Mouse (Mus musculus): Measurements from ENCODE around the gene Rasl2-9.

The Rasl2-9 gene

DNA sequence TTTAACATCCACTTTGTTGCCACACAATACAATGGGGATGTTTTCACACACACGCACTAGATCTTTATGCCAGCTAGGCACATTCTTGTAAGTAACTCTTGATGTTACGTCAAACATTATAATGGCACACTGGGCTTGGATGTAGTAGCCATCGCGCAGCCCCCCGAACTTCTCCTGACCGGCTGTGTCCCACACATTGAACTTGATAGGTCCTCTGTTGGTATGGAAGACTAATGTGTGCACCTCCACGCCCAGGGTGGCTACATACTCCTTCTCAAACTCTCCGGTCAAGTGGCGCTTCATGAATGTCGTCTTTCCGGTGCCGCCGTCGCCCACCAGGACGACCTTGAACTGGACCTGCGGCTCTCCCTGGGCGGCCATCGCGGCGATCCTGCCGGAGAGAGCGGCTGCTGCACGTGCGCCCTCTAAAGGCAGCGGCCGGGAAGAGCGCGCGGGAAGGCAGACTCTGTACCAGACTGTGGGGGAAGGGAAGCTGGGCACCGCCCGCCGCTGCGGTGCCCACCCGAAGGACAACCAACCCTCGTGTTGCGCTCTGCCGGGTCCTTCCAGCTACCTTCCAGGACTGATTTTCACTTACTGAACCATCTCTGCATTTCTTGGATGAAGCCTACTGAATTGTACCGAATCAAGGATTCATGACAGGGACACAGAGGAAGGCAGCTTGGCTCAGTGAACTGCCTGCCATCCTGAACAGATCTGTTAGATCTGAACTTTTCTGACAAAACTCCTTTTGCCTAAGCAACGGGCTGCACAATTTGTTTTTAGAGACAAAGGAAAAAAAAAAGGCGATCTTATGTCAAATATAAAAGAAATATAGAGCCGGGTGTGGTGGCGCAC is at the start of gene Rasl2-9:
Gene Rasl2-9, minus strand, starts transcription at position 402 of the 858 bp plus-strand sequence.
- 15% methylated on average over 42 of the region's 42 CpGs for WGBS

DNA sequence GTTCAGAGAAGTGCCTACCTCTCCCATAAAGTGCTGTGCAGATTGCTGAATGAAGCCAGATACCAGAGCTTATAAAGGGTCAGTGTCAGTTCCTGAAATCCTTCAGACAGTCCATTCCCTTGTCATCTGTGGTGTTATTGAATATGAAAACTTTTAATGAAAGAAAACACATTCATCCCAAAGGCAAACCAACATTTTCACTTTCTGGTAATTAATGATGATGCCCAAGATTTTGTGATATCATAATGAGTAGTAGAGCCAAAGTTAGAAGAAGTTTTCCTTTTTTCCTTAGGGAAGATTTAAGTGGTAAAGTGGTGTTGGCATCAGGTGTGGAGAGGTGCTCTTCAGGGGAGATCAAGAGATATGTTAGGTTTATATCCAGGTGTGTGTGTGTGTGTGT is 23.8 kb upstream of the Rasl2-9 start, which contains the start of gene Vmn1r55:
Gene Vmn1r55, minus strand, starts transcription at position 101 of the 400 bp plus-strand sequence.

DNA sequence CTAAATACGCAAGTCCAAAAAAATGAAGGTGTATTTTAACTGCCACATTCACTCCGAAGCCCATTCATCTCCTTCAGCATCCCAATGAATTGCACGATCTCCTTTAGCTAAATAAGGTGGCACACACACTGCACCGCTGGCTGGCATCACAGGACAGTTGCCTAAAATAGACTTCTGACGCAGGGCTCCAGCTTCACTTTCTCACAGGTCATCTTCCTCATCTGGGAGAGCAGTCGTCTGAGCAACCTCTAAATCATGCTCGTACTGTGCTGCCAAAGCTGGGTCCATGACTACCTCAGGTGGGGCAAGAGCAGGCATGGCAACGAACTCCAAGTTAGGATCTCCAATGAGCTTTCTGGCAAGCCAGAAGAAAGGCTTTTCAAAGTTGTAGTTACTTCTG is 672 bp downstream of the Rasl2-9 start:
- WGBS, result 88% methylated on average over 8 of the region's 8 CpGs

DNA sequence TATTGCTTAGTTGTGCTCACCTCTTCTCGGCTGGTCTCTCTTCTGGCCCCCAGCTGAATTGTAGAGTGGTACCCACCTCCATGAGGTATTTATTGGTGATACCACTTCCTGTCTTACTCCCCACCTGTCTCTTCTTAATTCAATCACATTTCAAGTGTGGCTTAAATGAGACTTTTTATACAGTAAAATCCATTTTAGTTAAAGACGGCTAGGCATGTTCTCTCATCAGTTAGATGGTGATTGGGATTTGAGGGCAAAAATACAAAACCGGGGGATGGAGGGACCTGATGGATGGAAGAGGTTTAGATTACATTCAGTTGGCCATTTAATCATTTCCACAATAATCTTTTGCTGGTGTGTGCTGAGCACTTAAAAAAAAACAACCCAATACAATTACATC is 8.9 kb downstream of the Rasl2-9 start, which contains the start of gene Rfpl4:
Gene Rfpl4, minus strand, starts transcription at position 101 of the 400 bp plus-strand sequence.
- WGBS, result 95% methylated on average over 3 of the region's 3 CpGs

DNA sequence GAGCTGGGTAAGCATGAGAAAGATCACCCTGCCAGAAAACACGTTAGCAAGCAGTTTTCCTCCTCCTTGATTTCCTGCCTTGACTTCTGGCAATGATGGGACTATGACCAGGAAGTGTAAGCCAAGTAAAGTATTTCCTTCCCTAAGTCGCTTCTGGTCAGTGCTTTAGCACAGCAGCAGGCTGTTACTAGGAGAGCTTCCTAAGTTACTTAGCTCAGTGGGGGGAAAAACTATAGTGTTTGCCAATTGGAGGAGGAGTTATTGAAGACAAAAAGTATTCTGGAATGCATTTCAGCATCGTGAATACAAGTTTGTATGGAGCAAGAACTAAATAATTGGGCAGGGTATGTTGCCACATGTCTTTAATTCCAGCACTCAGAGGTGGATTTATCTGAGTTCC is 13.0 kb downstream of the Rasl2-9 start:
- 32% methylated on average over 3 of the region's 3 CpGs for WGBS

DNA sequence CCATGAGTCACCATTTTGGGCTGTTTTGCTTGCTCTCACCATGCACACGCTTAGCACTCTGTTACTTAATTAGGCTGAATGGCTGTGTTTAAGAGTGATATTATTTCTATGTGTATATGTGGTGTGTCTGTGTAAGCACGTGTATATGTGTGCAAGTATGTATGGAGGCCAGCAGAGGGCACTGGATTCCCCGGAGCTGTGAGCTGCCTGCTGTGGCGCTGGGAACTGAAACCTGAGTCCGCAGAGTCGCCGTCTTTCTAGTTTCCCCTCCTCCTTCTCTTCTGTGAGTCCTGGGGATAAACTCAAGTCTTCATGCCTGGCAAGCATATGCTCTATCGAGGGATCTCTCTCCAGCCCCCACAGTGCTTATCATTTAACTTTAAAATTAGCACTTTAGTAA is 16.4 kb downstream of the Rasl2-9 start:
- 78% methylated on average over 8 of the region's 8 CpGs for WGBS

DNA sequence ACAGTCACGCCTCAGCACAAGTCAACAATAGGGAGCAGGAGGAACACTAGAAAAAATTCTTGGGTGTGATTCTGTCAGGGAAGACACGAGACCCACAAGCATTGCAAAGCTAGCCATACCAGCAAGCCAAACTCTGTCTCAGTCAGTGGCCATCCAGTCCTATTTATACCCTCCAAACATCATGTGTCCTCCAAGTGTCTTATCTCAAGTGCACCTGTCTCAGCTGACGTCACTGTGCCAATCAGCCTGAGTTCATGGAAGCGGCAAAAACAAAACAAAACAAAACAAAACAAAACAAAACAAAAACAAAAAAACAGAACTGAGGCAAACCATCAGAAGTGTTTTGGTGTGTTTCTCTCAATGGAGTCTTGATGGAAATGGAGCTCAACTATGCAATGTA is 17.5 kb downstream of the Rasl2-9 start:
- WGBS, result 85% methylated on average over 4 of the region's 4 CpGs

DNA sequence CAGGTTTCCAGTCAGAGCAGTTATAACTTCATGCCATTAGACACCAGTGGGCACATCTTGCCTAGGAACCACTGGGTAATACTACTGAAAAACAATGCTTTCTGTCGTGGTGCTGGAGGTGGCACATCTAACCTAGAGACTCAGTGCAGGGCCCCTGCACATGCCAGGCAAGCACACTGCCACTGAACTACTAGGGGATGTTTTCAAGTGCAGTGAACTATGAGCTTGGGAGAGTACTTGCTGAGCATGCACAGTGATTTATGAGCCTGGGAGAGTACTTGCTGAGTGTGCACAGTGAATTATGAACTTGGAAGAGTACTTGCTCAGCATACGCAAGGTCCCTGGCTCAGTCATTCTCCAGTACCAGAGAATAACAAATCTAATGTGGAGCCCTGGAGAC is 23.2 kb downstream of the Rasl2-9 start:
- 86% methylated on average over 2 of the region's 2 CpGs for WGBS

DNA sequence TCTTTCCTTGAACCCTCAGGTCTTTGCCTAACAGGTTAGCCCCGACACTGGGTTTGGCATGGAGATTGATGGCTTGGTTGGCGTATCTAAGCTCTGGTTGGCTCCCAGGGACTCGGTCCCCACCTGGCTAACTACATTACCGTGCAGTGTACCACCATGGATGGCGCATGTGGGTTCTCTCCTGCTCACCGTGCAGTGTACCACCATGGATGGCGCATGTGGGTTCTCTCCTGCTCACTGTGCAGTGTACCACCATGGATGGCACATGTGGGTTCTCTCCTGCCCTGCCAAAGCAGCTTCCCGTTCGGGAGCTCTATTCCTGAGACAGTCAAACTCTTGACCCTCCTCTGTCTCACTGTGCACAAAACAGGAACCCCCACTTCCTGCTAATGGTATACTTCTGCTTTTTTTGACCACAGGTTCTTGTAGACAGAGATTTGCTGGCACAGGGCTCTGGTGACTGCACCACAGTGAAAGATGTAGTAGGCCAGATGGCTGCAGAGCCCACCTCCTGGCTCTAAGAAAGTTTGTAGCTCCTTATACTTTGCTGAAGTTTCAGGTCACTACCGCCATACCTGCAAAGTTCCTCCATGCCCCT is 24.6 kb downstream of the Rasl2-9 start:
- WGBS, result 87% methylated on average over 10 of the region's 10 CpGs

DNA sequence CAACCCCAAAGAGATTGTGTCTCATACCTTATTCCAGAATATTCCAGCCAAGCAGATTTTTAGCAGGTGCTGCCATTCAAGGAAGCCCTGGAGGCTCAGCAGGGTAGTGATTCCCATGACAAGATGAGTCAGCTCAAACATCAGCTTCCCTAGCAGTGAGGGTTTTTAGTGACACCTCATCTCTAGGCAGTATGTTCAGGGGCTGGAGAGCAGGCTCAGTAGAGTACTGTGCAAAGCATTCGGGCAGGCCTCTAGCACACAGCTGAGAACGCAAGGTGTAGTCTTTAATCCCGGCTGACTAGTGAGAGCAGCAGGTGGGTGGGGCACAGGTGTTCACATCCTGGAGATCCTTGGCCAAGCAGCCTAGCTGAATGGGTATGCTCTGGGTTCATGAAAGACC is 26.0 kb downstream of the Rasl2-9 start:
- WGBS, result 69% methylated on average over 3 of the region's 3 CpGs

DNA sequence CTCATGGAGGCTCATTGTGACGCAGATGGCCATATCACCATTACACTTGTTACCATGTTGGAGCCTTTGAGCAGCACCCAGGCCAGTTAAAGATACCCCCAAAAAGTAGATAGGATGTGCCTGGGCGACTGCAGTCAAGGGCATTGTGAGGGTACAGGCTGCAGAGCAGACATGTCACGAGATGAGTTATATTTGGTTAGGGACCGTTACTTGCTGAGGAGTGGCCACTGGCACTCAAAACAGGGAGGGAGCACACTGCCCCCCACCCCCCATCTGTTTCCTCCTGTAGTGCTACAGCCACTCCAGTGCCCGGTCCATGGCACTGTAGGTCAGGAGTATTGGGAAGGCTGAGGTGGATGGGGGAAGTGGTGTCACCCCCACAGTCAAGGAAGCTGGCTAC is 27.0 kb downstream of the Rasl2-9 start:
- WGBS, result 76% methylated on average over 5 of the region's 5 CpGs

DNA sequence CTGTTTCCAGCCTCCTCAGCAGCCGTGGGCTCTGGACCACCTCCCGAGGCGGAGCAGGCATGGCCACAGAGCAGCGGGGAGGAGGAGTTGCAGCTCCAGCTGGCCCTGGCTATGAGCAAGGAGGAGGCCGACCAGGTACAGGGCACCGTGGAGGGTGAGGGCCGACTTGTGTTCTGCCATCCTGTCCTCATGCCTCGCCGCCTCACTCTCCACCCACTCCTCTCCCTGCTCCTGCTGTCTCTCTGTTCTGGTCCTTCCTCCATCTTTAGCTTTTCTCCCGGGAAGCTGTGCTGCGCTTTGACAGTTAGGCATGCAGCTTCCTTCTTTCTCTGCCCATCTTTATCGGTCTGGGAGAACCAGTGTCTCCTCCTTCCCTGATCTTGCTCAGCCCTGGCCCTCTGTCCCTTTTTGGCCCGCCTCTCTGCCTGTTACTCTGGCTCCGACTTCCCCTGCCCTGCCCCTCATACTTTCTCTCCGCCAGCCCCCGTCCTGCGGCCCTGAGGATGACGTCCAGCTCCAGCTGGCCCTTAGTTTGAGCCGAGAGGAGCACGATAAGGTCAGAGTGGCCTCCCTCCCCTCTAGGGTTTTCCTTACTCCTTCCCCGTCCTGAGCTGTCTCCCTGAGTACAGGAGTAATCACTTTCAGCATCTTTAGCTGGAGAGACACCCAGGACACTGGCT is 32.8 kb downstream of the Rasl2-9 start:
- WGBS, result 59% methylated on average over 21 of the region's 21 CpGs

DNA sequence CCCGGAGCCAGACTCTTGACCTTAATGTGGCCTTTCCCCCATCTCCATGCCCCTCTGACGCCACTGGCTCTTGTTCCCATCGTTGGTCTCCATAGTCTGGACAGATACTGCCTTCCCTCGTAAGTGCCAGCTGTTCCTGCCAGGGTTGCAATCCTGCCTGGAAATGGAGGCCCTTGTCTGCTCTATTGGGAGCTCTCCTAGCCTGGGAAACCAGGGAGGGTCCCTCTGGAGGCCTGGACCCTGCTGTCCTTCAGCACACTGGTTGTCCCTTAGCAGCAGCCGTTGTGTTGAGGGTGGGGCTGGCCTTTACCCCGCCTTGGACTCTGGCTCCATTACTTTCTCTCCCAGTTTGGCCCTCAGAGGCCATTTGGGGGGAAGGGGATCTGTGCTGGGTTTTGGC is 33.4 kb downstream of the Rasl2-9 start:
- 80% methylated on average over 6 of the region's 6 CpGs for WGBS

DNA sequence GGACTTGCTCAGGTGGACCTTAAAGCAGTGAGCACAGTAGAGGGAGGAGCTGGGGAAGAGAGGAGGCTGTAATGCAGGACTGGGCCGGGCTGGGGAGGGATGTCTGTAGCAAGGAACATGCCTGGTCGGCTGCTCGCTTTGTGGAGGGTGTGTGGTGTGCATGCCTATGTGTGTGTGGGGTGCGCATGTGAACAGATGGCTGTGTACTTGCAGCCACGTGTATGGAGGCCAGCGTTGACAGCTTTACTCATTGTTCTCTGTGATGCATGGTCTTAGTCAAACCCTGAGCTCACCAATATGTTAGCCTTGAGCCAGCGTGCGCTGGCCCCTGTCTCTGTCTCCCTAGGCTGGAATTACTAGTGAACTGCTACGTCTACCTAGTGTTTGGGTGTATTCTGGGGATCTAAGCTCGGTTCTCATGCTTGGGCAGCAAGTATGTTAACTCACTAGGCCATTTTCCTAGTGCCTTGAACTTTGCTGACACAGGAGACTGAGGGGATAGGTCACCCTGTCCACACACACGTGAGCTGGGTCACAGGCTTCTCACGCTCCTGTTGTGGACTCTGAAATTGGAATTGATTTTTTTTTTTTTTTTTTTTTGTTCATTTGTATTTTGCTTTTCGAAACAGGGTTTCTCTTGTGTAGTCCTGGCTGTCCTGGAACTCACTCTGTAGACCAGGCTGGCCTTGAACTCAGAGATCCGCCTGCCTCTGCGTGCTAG is 34.6 kb downstream of the Rasl2-9 start:
- 60% methylated on average over 15 of the region's 15 CpGs for WGBS

DNA sequence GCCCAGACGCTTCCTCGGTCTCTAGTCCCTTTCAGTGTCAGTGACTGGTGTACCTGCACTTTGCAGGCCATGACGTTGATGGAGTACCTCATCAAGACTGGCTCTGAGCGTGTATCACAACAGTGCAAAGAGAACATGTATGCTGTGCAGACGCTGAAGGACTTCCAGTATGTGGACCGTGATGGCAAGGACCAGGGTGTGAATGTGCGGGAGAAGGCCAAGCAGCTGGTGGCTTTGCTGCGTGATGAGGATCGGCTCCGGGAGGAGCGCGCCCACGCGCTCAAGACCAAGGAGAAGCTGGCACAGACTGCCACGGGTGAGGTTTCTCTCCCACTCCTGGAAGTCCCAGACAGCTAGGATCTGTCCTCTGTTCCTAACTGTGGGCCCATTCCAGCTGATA is 35.9 kb downstream of the Rasl2-9 start:
- WGBS, result 59% methylated on average over 15 of the region's 15 CpGs

DNA sequence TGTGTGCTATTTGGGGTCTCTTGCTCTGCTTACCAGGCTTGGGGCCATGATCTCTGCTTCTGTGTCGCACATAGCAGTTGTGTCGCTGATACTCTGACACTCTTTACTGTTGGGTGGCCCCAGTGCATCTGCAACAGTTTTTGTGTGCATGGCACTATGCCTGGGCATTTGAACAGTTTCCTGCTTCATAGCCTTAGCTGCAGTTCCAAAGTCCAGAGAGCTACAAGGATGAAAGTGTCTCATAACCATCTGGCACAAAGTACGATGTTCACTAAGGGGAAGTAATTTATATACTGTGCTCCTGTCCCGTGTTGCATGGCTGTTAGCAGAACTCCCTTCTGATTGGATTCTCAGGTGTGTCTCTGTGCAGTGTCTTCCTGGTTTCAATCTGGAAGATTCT is 37.9 kb downstream of the Rasl2-9 start:
- WGBS, result 39% methylated on average over 4 of the region's 4 CpGs

DNA sequence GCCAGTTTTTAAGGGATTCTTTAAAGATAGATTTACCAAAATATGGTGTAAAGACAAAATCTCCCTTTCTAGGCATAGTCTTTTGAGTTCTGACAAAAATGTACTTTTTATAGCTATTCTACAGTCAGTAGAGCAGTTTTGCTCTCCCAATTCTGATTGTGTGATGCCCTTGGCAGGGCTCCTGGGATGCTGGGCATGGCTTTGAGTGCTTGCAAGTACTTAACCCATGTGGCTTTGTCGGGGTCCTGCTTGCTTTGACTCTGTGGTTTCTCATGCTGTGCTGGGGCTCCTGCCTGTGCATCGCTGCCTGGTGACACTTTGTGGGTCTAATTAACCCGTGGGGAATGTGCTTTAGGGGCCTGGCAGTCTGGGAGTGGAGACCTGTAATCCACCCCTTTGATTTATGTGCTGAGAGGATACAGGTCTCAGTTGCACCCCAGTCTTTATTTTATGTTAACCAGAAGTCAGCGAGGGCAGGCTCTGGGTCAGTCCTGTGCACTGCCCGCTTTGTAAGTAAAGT is 38.8 kb downstream of the Rasl2-9 start:
- 61% methylated on average over 5 of the region's 5 CpGs for WGBS

DNA sequence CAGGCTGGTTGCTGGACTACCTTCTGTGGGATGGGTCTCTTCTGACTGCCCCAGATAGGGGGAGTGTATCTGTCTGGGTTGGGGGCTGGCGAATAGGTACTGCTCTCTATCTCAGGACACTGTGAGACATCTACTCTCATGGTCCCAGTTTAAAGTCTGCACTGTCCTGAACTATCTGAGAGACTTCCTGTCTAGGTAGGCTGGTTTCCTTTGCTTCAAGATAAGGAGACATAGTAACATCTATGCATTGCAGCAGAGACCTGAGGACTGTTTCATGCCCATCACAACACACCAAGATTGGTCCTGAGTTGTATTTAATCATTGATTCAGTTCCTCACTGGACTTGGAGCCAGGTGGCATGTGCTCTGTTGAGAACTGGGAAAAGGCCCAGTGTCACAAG is 40.2 kb downstream of the Rasl2-9 start:
- 94% methylated on average over 1 of the region's 1 CpGs for WGBS

DNA sequence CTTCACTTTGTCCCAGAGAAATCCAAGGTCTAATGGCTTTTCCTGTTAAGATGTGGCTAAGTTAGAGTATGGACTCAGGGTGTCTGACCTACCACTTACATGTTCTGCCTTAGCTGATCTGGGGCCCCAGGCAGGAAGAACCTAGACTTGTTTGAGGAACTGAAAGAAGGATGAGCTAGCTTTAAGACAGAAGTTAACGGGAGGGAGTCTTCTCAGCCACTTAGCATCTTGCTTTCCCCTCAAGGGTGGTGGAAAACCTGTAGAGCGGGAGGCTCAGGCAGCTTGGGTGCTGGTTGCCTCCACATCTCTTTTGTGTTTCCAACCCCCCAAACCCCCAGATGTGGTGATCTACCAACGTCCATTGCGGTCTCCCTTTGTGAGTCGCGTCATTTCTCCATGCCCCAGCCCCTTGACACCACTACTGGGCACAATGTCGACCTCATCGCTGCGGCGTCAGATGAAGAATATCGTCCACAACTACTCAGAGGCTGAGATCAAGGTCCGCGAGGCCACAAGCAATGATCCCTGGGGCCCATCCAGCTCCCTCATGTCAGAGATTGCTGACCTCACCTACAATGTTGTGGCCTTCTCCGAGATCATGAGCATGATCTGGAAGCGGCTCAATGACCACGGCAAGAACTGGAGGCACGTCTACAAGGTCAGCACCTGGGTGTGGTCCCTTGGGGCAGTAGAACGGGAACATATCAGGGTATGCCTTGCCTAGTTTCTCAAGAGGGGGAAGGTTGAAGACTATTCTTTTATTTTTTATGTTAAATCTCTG is 42.2 kb downstream of the Rasl2-9 start:
- WGBS, result 87% methylated on average over 18 of the region's 18 CpGs

DNA sequence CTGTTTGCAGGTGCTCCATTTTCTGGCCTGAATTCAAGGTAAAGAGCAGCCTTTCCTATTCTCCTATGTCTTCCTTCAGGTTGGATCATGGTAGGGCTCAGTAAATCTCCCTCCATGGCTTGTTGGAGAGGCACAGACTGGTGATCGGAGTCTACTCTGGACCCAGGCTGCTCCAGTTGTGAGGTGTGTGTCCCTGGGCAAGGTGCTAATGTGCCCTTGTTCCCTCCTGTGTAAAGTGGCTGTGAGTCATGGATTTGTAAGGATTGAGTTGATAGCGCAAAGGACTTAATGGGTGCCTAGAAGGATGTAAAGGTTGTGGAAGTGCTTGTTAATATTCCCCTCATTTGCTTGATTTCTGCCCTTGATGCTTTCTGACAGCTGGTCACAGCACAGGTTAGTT is 43.8 kb downstream of the Rasl2-9 start:
- 85% methylated on average over 2 of the region's 2 CpGs for WGBS

DNA sequence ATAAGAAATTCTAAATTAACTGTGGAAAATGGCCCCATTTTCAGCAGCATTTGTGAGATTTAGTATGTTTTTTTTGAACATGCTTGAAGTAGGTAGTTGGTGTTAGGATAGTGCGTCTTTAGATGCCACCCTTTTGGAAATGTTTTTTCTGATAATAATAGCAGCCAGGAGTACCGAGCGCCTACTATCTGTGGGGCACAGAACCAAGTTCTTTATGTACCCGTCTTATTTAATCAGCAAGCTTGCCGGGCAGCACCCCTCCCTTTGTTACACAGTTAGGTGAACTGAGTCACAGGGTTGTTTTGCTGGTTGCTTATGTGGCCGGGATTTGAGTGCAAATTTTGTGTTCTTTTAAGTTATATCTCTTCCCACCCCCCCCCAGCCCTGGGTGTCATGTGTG is 44.5 kb downstream of the Rasl2-9 start:
- 26% methylated on average over 6 of the region's 6 CpGs for WGBS
